ENCODE assay signal across 9 mouse cellular contexts in the genomic region with DNA sequence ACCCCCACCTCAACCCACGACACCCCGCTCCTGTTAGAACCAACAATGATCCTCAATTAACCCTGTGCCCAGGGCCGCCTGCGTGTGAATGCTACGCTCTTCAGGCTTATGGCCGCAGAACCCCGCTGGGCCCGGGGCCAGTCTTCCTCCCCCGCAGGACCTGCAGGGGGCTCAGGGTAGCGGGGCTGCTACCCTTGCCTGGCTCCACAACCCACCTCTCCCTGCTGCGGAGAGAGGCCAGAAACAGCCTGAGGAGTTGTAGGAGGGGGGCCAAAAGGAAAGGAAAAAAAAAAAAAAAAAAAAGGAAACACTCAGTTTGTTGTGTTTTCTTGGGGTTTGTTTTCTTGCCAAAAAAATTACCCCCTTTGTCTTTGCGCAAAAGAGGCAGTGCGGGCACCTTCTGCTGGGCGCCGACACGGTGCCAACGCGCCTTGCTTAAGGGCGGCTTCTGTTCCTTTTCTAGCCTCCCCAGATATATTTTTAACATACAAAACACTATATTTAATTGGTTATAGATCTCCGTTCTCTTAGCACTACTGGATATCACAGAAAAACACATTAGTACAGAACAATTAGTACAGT.
DNase-seq lines count a peak whose midpoint lies in the region; ATAC-seq lines count a peak whose summit lies in the region.
"Had no signal": no experiment of that assay in that cellular context is flagged by ENCODE, and none has a peak within 500 bp of the region (broad histone marks: within the 10 kb centered on the region; RNA-seq: fewer than 3 reads in every experiment).

No protein-coding gene starts in this region.

- H3K4me1 ChIP-seq in embryonic facial prominence, embryonic 10.5 days, result peaks cover 23% of the 10 kb centered on the region
- H3K4me1 ChIP-seq in hindbrain, embryonic 16.5 days (ENCODE audit: control insufficient read depth, insufficient read depth, low read depth, low read length), result peaks cover 16% of the 10 kb centered on the region
- peaks cover 26% of the 10 kb centered on the region for H3K4me1 ChIP-seq in neural tube, embryonic 12.5 days

- no peaks in the 10 kb centered on the region for H3K9me3 ChIP-seq in embryonic facial prominence, embryonic 10.5 days
- H3K9me3 ChIP-seq in hindbrain, embryonic 16.5 days (ENCODE audit: control insufficient read depth, low read length), result no peaks in the 10 kb centered on the region
- H3K9me3 ChIP-seq in neural tube, embryonic 12.5 days, result no peaks in the 10 kb centered on the region

- peak; percentile 17 for DNase-seq in gastrocnemius, postnatal 14 days
- no peak for DNase-seq in gastrocnemius, adult 18-20 months (ENCODE audit: low spot score)
- DNase-seq in ES-CJ7 (ENCODE audit: low read depth, low spot score) (peak; percentile 11), adipocyte (ENCODE audit: low spot score) (no peak)
- DNase-seq in embryonic facial prominence, embryonic 10.5 days (ENCODE audit: low spot score), result no peak

- WGBS in embryonic facial prominence, embryonic 10.5 days, result 4% methylated on average over 20 of the region's 20 CpGs
- WGBS in hindbrain, embryonic 16.5 days, result 2% methylated on average over 20 of the region's 20 CpGs
- 2% methylated on average over 20 of the region's 20 CpGs for WGBS in neural tube, embryonic 12.5 days

- H3K4me3 ChIP-seq in embryonic facial prominence, embryonic 10.5 days, result peak overlapping the region; percentile 64
- H3K4me3 ChIP-seq in hindbrain, embryonic 16.5 days (ENCODE audit: low read length), result peak overlapping the region; percentile 53
- H3K4me3 ChIP-seq in neural tube, embryonic 12.5 days, result peak overlapping the region; percentile 42
- H3K4me3 ChIP-seq: erythroblast, embryonic 14.5 days had no signal

- H3K27ac ChIP-seq in embryonic facial prominence, embryonic 10.5 days (replicated peaks), result peak overlapping the region; percentile 26
- H3K27ac ChIP-seq in hindbrain, embryonic 16.5 days (ENCODE audit: low read depth, low read length), result peak overlapping the region; percentile 86
- H3K27ac ChIP-seq in neural tube, embryonic 12.5 days, result no peak overlapping the region; the same call in 1 of the 2 replicates

- ATAC-seq in hindbrain, embryonic 16.5 days, result peak; percentile 63
- peak; percentile 59 for ATAC-seq in neural tube, embryonic 12.5 days (ENCODE audit: low FRiP score, low read depth)
- no peak for ATAC-seq in inflammation-experienced regulatory T-cells, adult 6 months

- H3K36me3 ChIP-seq in embryonic facial prominence, embryonic 10.5 days (replicated peaks), result no peaks in the 10 kb centered on the region
- no peaks in the 10 kb centered on the region for H3K36me3 ChIP-seq in hindbrain, embryonic 16.5 days (ENCODE audit: control insufficient read depth, insufficient read depth, low read length)
- H3K36me3 ChIP-seq in neural tube, embryonic 12.5 days, result no peaks in the 10 kb centered on the region

- intact Hi-C loops in gastrocnemius, postnatal 14 days (cut with DNase I; ENCODE audit: low total_unique reads), result no loop called here

- H3K9ac ChIP-seq in hindbrain, embryonic 16.5 days (ENCODE audit: low read depth, low read length), result peak overlapping the region; percentile 77
- peak overlapping the region; percentile 52 for H3K9ac ChIP-seq in neural tube, embryonic 12.5 days

- H3K4me2 ChIP-seq in hindbrain, embryonic 16.5 days (ENCODE audit: low read length), result peak overlapping the region; percentile 86
- H3K4me2 ChIP-seq in neural tube, embryonic 12.5 days (replicated peaks), result peak overlapping the region; percentile 87

- peaks cover 59% of the 10 kb centered on the region for H3K27me3 ChIP-seq in embryonic facial prominence, embryonic 10.5 days (replicated peaks; ENCODE audit: low read depth, poor library complexity, severe bottlenecking)
- H3K27me3 ChIP-seq in hindbrain, embryonic 16.5 days (replicated peaks; ENCODE audit: control insufficient read depth, insufficient read depth, low read length), result no peaks in the 10 kb centered on the region
- no peaks in the 10 kb centered on the region for H3K27me3 ChIP-seq in neural tube, embryonic 12.5 days (replicated peaks)

Comparison
In these comparisons a context has a peak if more than half of its experiments do, and no peak if none do; other contexts are left out.
1. DNase-seq: peak in gastrocnemius, postnatal 14 days (single experiment) and ES-CJ7 (single experiment); none in gastrocnemius, adult 18-20 months (single experiment), embryonic facial prominence, embryonic 10.5 days (single experiment) and adipocyte (single experiment).
2. Peak in every context shown above with its lines, with median percentiles within 50 percentile points of each other: H3K4me3 ChIP-seq.